Mouse (Mus musculus): ENCODE results near the gene Olfr168. TPM values are rescaled to one million over a fixed set of nuclear protein-coding genes. Genes with fewer than 3 reads are reported as not detected.

Olfr168 gene
- total RNA-seq (2023) = not detected

GRCm38 (mm10) chr16:19535455-19535854, at the start of gene Olfr168:
TSS of gene Olfr168 (minus strand) at chr16:19535555.

GRCm38 (mm10) chr16:19571709-19572108, 36.4 kb upstream of the Olfr168 start, which contains the start of gene Olfr169:
TSS of gene Olfr169 (minus strand) at chr16:19571809.

GRCm38 (mm10) chr16:19522166-19522565, 13.2 kb downstream of the Olfr168 start, which contains the start of gene Olfr167:
TSS of gene Olfr167 (minus strand) at chr16:19522266.

GRCm38 (mm10) chr16:19483394-19483793, 52.0 kb downstream of the Olfr168 start, which contains the start of gene Olfr166:
TSS of gene Olfr166 (plus strand) at chr16:19483694.

Other genes starting within 250 kb of the Olfr168 start
- not detected for gene Olfr164, start 221.5 kb downstream of the Olfr168 start, total RNA-seq (2023)
- gene Olfr165, start 112.4 kb downstream of the Olfr168 start, total RNA-seq (2023) = not detected
- gene Olfr166, start 51.9 kb downstream of the Olfr168 start, total RNA-seq (2023) = under 1 TPM; 0.42 to 0.61 TPM
- not detected for gene Olfr167, start 13.3 kb downstream of the Olfr168 start, total RNA-seq (2023)
- not detected for gene Olfr169, start 36.3 kb upstream of the Olfr168 start, total RNA-seq (2023)
- not detected for gene Olfr170, start 76.3 kb upstream of the Olfr168 start, total RNA-seq (2023)
- gene Olfr171, start 94.4 kb upstream of the Olfr168 start, total RNA-seq (2023) = not detected
- gene Lamp3, start 170.8 kb upstream of the Olfr168 start, total RNA-seq (2023) = under 1 TPM; 0.32 to 0.47 TPM
- 100 to 1,000 TPM; 217 to 241 TPM for gene B3gnt5, start 224.7 kb upstream of the Olfr168 start, total RNA-seq (2023)

Measured in B cell, adult 67 days (primary cell).